Mouse (Mus musculus) heart, embryonic 16.5 days (tissue): ENCODE measurements around the gene Sbno2. TPM values are rescaled to one million over a fixed set of nuclear protein-coding genes. Genes with fewer than 3 reads are reported as not detected.

Experiments
- ATAC-seq: fragments of 200-750 bp; cut with Nextera tagmentation; replicated peaks from 2 replicates; pipeline ENCODE4 v1.8.0; 2017; ENCODE audit warnings: moderate number of reproducible peaks; ENCODE audit not compliant: insufficient read depth, low FRiP score; ENCODE audit errors: extremely low read depth
- H3K27ac ChIP-seq: fragments of 300-500 bp; sonication (generic); 2 replicates; pipeline ENCODE4 v1.5.1; 2014; ENCODE audit warnings: mild to moderate bottlenecking, low read length, control low read depth, moderate library complexity
- H3K27me3 ChIP-seq: fragments of 300-500 bp; sonication (generic); 2 replicates; pipeline ENCODE4 v1.6.1; 2014; ENCODE audit warnings: low read length, mixed read lengths; ENCODE audit not compliant: control insufficient read depth, insufficient read depth
- H3K36me3 ChIP-seq: fragments of 300-500 bp; sonication (generic); 2 replicates; pipeline ENCODE4 v1.6.1; 2014; ENCODE audit not compliant: control insufficient read depth, insufficient read depth
- H3K4me1 ChIP-seq: fragments of 300-500 bp; sonication (generic); 2 replicates; pipeline ENCODE4 v1.6.1; 2014; ENCODE audit warnings: low read length, mixed read lengths; ENCODE audit not compliant: control insufficient read depth, insufficient read depth
- H3K4me2 ChIP-seq: fragments of 300-500 bp; sonication (generic); 2 replicates; pipeline ENCODE4 v1.6.1; 2014; ENCODE audit warnings: low read depth, mild to moderate bottlenecking, control low read depth, low read length
- H3K4me3 ChIP-seq: fragments of 300-500 bp; sonication (generic); 2 replicates; pipeline ENCODE4 v1.5.1; 2014; ENCODE audit warnings: mild to moderate bottlenecking, control low read depth, low read length
- H3K9ac ChIP-seq: fragments of 300-500 bp; sonication (generic); 2 replicates; pipeline ENCODE4 v1.6.1; 2014; ENCODE audit warnings: low read length, control low read depth
- H3K9me3 ChIP-seq: fragments of 300-500 bp; sonication (generic); replicated peaks from 2 replicates; pipeline ENCODE4 v1.6.1; 2016; ENCODE audit warnings: low read length; ENCODE audit not compliant: control insufficient read depth
- WGBS: fragments of 180-500 bp; shearing (Covaris S2); extraction: QIAGEN DNeasy Blood & Tissue Kit; methylation state at CpG from one replicate; pipeline ENCODE4 v1.1.7; 2014; 5-methylcytosine and 5-hydroxymethylcytosine counted together
- polyA plus RNA-seq: library from polyadenylated mRNA; unstranded; fragments of >200 nt; fragmentation: Nextera tagmentation; extraction: Ambion mirVana; gene quantifications from 2 replicates; pipeline ENCODE4 v1.2.1, GENCODE M21; 2015

Gene Sbno2
- polyA plus RNA-seq, 1 experiment from 2014 or later: 11.7 TPM

DNA sequence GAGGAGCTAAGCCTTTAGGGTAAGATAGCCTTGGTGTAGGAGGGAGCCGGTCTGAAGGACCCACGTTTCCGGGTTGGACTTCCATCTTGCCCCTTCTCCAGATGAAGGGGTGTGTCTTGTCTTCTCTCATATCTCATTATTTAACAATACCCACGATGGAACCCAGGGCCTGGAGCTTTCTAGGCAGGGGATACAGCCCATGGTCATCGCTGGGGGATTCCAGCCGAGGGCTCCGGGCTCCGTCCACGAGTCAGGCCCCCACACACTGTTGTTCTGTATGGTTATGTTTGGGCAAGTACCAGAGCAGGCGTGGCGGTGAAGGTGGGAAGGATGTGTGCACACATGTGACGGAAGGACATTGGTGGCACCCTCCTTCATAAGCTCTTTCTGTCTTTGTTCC lies 38.8 kb upstream of the Sbno2 start:
- peaks cover 45% of the 10 kb centered on the region for H3K4me1 ChIP-seq
- H3K27ac ChIP-seq: no peak overlapping the region

DNA sequence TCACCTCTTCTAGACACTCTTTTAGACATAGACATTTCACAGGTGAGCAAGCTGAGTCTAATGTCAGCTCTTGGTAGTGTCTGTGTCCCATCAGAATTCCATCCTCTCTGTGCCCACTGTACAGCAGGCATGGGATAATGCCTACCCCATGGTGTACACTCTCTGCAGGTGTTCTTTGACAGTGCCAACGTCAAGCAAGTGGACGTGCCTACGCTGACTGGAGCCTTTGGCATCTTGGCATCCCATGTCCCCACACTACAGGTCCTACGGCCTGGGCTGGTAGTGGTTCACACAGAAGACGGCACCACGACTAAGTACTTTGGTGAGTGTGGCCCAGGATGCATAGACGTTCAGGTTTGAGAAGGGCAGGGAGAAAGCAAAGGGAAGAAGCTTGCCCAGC lies 38.3 kb upstream of the Sbno2 start:
- Histone ChIP-seq H3K36me3 (peaks cover 28% of the 10 kb centered on the region), H3K4me1 (peaks cover 45% of the 10 kb centered on the region), H3K4me2 (0 out of 2 replicates have a peak overlapping the region, but pooled peaks have one; percentile 85), H3K9ac (no peak overlapping the region), H3K27me3 (no peaks in the 10 kb centered on the region), H3K27ac (no peak overlapping the region), H3K9me3 (no peaks in the 10 kb centered on the region), H3K4me3 (no peak overlapping the region)
- WGBS: 89% methylated on average over 7 of the region's 7 CpGs
- no peak for ATAC-seq

More for the DNA sequence above, 38.8 kb upstream of the Sbno2 start:
- H3K36me3 ChIP-seq: peaks cover 28% of the 10 kb centered on the region
- no peak overlapping the region for H3K4me3 ChIP-seq
- 88% methylated on average over 12 of the region's 12 CpGs for WGBS
- no peaks in the 10 kb centered on the region for H3K27me3 ChIP-seq
- ATAC-seq: no peak
- no peak overlapping the region for H3K9ac ChIP-seq
- no peaks in the 10 kb centered on the region for H3K9me3 ChIP-seq
- H3K4me2 ChIP-seq: no peak overlapping the region

DNA sequence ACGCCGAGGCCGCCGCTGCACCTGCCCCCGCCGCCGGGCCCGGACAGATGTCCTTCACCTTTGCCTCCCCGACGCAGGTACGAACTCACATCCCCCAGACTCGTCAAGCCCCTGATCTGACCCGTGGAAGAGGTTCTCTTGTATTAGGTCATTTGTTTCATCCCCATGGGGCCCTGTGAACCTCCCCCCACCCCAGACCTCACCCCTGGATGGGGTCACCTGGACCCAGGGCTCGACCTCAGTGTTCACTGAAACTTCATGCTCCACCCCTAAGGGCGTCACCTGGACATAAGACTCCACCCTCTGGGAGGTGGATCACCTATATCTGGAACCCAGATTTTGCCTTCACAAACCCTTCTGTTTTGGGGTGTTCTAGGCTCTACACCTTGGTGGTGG lies 37.2 kb upstream of the Sbno2 start:
- peaks cover 51% of the 10 kb centered on the region for H3K4me1 ChIP-seq
- peaks cover 28% of the 10 kb centered on the region for H3K36me3 ChIP-seq
- H3K4me2 ChIP-seq: peak overlapping the region; percentile 85
- peaks cover under 1% of the 10 kb centered on the region; the same call in 1 of the 2 replicates for H3K27me3 ChIP-seq
- peak overlapping the region; percentile 99 for H3K9ac ChIP-seq
- ATAC-seq: 0 out of 2 replicates have a peak, but pooled peaks have one; percentile 3
- 0% methylated on average over 15 of the region's 15 CpGs for WGBS
- H3K4me3 ChIP-seq: peak overlapping the region; percentile 73
- H3K27ac ChIP-seq: peak overlapping the region; percentile 93
- no peaks in the 10 kb centered on the region for H3K9me3 ChIP-seq

DNA sequence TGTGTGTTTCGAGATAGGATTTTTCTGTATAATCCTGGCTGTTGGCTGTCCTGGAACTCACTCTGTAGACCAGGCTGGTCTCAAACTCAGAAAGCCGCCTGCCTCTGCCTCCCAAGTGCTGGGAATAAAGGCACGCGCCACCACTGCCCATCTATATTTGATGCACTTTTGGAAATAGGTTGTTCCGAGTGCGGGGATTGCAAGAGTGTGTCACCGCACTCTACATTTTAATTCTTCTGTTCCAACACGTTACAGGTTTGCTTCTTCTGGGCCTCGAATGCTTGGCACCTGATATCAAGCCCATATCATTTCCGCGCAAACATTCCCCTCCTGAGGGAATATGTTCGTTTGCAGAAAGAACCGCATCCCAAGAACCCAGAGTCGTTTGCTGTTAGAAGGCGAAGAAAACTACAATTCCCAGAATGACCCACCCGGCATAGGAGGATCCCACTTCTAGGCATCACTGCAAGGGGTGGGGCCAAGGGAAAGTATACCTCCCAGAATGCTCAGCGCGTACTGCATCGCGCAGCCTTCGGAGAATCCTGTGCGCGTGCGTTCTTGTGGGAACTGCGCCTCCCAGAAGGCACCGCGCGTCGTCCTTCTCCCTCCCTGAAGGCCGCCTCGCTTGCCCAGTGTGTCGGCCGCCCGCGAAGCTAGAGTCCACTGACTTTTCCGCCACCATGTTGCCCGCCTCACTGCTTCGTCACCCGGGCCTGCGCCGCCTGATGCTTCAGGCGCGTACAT lies 36.6 kb upstream of the Sbno2 start:
- peaks cover 51% of the 10 kb centered on the region for H3K4me1 ChIP-seq
- peaks cover 6% of the 10 kb centered on the region; the same call in 1 of the 2 replicates for H3K27me3 ChIP-seq
- peak; percentile 87 for ATAC-seq
- peak overlapping the region; percentile 85 for H3K4me2 ChIP-seq
- peak overlapping the region; percentile 99 for H3K9ac ChIP-seq
- under 1% methylated on average over 43 of the region's 43 CpGs for WGBS
- H3K4me3 ChIP-seq: peak overlapping the region; percentile 73
- H3K36me3 ChIP-seq: peaks cover 28% of the 10 kb centered on the region
- no peaks in the 10 kb centered on the region for H3K9me3 ChIP-seq
- H3K27ac ChIP-seq: peak overlapping the region; percentile 93

DNA sequence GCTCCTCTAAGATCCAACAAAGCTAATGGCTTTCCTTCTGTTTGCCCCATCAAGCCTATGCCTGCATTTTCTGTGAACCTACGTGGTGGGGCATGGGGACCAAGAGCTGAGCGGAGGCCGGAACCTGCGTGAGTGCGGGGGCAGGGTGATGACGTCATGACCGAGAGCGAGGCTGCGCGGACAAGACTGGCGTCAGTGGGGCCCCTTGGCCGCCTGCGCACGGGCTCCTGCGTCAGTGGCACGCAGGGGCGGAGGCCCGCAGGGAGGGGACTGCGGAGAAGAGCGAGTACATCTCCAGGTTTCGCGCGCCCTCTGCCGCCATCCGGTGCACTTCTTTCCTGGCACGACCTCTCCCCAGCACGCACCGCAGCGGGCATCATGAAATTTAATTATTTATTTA lies 35.9 kb upstream of the Sbno2 start:
- Histone ChIP-seq H3K4me1 (peaks cover 48% of the 10 kb centered on the region), H3K9ac (peak overlapping the region; percentile 72), H3K27me3 (peaks cover 6% of the 10 kb centered on the region; the same call in 1 of the 2 replicates), H3K4me2 (peak overlapping the region; percentile 85), H3K4me3 (peak overlapping the region; percentile 73), H3K36me3 (peaks cover 25% of the 10 kb centered on the region), H3K9me3 (no peaks in the 10 kb centered on the region), H3K27ac (peak overlapping the region; percentile 81)
- ATAC-seq: peak; percentile 64
- whole genome bisulfite sequencing: under 1% methylated on average over 28 of the region's 29 CpGs

DNA sequence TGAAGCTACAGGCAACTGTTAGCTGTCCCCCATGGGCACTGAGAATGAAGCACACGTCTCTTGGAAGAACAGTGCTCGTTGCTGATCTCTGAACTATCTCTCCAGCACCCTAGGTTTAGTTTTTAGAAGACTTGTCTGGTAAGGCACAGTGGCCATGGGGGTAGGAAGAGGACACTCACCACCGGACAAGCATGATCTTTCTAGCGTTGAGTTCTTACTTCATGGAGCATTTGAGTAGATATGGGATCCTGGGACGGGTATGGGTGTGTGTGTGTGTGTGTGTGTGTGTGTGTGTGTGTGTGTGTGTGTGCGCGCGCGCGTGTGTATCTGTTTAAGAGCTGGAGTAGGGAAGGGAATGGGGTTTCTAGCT lies 35.3 kb upstream of the Sbno2 start, which contains the start of gene Cbarp:
Gene Cbarp, minus strand, starts transcription at position 170 of the 370 bp plus-strand sequence.
- H3K27me3 ChIP-seq: peaks cover 6% of the 10 kb centered on the region; the same call in 1 of the 2 replicates
- peaks cover 21% of the 10 kb centered on the region for H3K36me3 ChIP-seq
- 70% methylated on average over 10 of the region's 10 CpGs for WGBS
- H3K27ac ChIP-seq: peak within 1 kb of the TSS; percentile 81
- peak within 1 kb of the TSS; percentile 85 for H3K4me2 ChIP-seq
- peaks cover 42% of the 10 kb centered on the region for H3K4me1 ChIP-seq
- H3K4me3 ChIP-seq: peak within 1 kb of the TSS; percentile 73
- 0 out of 2 replicates have a peak, but pooled peaks cover 3% of the 10 kb centered on the region for H3K9me3 ChIP-seq
- H3K9ac ChIP-seq: peak within 1 kb of the TSS; percentile 72
- ATAC-seq: no peak

DNA sequence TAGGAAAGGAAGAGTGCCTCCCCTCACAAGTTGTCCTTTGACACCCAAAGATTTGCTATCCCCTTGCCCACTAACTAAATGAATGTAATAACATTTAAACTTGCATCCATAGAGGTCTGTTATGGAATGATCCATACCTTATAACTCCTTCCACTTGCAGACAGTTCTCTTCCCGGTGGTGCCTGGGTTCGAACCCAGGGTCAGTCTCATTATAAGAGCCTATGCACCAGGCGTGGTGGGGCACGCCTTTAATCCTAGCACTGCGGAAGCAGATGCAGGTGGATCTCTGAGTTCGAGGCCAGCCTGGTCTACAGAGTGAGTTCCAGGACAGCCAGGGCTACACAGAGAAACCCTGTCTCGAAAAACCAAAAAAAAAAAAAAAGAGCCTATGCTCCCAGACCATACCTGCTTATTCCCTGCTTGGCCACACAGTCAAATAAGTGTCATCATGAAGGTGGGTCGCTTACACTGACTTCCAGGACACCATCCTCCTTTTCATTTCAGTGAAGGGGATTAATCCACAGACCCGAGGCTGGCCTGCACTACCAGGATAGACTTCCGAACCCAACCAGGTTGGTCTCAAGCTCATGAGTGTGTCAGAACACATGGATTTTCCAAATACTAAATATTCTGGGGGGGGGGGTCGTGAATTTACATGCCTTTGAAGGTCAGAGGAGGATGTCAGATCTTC lies 34.7 kb upstream of the Sbno2 start:
- Histone ChIP-seq H3K9ac (no peak overlapping the region), H3K4me3 (no peak overlapping the region), H3K4me1 (peaks cover 39% of the 10 kb centered on the region), H3K27me3 (peaks cover 6% of the 10 kb centered on the region; the same call in 1 of the 2 replicates), H3K27ac (no peak overlapping the region), H3K4me2 (no peak overlapping the region), H3K9me3 (0 out of 2 replicates have a peak, but pooled peaks cover 3% of the 10 kb centered on the region), H3K36me3 (peaks cover 18% of the 10 kb centered on the region)
- 78% methylated on average over 11 of the region's 11 CpGs for whole genome bisulfite sequencing
- no peak for ATAC-seq

DNA sequence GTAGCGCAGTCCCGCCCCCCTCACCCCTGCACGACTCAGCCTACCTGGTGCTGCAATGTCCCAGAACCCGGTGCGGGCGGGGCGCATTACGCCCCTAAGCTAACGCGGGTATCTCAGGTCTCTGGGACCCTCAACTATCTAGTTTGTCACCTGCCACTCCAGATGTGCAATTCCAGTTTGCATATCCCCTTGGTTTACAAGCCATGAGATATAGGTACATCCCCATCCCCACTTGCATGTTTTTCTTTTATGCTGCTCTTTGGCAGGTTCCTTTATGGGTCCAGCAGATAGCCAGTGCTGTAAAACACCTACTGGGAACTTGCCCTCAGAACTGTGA lies 34.0 kb upstream of the Sbno2 start:
- no peak; the same call in 1 of the 2 replicates for ATAC-seq
- H3K27me3 ChIP-seq: peaks cover 6% of the 10 kb centered on the region; the same call in 1 of the 2 replicates
- H3K4me1 ChIP-seq: peaks cover 37% of the 10 kb centered on the region
- H3K4me3 ChIP-seq: peak overlapping the region; percentile 60
- H3K9ac ChIP-seq: peak overlapping the region; percentile 69
- WGBS: 1% methylated on average over 10 of the region's 10 CpGs
- peaks cover 11% of the 10 kb centered on the region for H3K36me3 ChIP-seq
- H3K27ac ChIP-seq: no peak overlapping the region
- peak overlapping the region; percentile 85 for H3K4me2 ChIP-seq
- 0 out of 2 replicates have a peak, but pooled peaks cover 3% of the 10 kb centered on the region for H3K9me3 ChIP-seq
